Mouse (Mus musculus): Measurements from ENCODE around the gene Tfpt. TPM values are rescaled to one million over a fixed set of nuclear protein-coding genes. Genes with fewer than 3 reads are reported as not detected.
A peak's percentile ranks its signal among the peaks of the same experiment; 100 is the strongest.
"Not testable (repeated sequence)": the region's sequence is repeated elsewhere in the genome, so short reads cannot be mapped to it uniquely, and the experiment has no call there.

Tfpt gene
- polyA plus RNA-seq, 1 experiment from 2014 or later: 31.0 TPM

GRCm38 (mm10) chr7:3611006-3611405 lies 18.7 kb downstream of the Tfpt start:
- no peak overlapping the region for H3K27ac ChIP-seq (replicated peaks)
- no peak overlapping the region for H3K4me3 ChIP-seq
- no peaks in the 10 kb centered on the region for H3K27me3 ChIP-seq (replicated peaks; ENCODE audit: low read depth, poor library complexity, severe bottlenecking)
- WGBS: 90% methylated on average over 13 of the region's 13 CpGs
- no peak for DNase-seq (ENCODE audit: low spot score)
- H3K36me3 ChIP-seq (replicated peaks): no peaks in the 10 kb centered on the region
- H3K9me3 ChIP-seq: no peaks in the 10 kb centered on the region
- H3K4me1 ChIP-seq: no peaks in the 10 kb centered on the region

GRCm38 (mm10) chr7:3610437-3610836 lies 19.3 kb downstream of the Tfpt start:
- no peaks in the 10 kb centered on the region for H3K4me1 ChIP-seq
- no peaks in the 10 kb centered on the region for H3K27me3 ChIP-seq (replicated peaks; ENCODE audit: low read depth, poor library complexity, severe bottlenecking)
- WGBS: 90% methylated on average over 3 of the region's 3 CpGs
- H3K36me3 ChIP-seq (replicated peaks): no peaks in the 10 kb centered on the region
- H3K27ac ChIP-seq (replicated peaks): no peak overlapping the region
- H3K9me3 ChIP-seq: no peaks in the 10 kb centered on the region
- DNase-seq (ENCODE audit: low spot score): no peak
- no peak overlapping the region for H3K4me3 ChIP-seq

- Histone ChIP-seq H3K36me3 (replicated peaks) (no peaks in the 10 kb centered on the region), H3K4me1 (no peaks in the 10 kb centered on the region), H3K27ac (replicated peaks) (no peak overlapping the region), H3K4me3 (no peak overlapping the region), H3K27me3 (replicated peaks; ENCODE audit: low read depth, poor library complexity, severe bottlenecking) (no peaks in the 10 kb centered on the region), H3K9me3 (no peaks in the 10 kb centered on the region)
- 74% methylated on average over 3 of the region's 3 CpGs for WGBS
- no peak for DNase-seq (ENCODE audit: low spot score)
Observed at GRCm38 (mm10) chr7:3609082-3609481, 20.6 kb downstream of the Tfpt start.

- Histone ChIP-seq H3K9me3 (no peaks in the 10 kb centered on the region), H3K36me3 (replicated peaks) (no peaks in the 10 kb centered on the region), H3K27ac (replicated peaks) (no peak overlapping the region), H3K4me3 (no peak overlapping the region), H3K4me1 (no peaks in the 10 kb centered on the region; the same call in 1 of the 2 replicates), H3K27me3 (replicated peaks; ENCODE audit: low read depth, poor library complexity, severe bottlenecking) (no peaks in the 10 kb centered on the region)
- DNase-seq (ENCODE audit: low spot score): no peak
- 89% methylated on average over 3 of the region's 3 CpGs for WGBS
Observed at GRCm38 (mm10) chr7:3608668-3609067, 21.1 kb downstream of the Tfpt start.

GRCm38 (mm10) chr7:3607391-3607790 lies 22.3 kb downstream of the Tfpt start:
- no peak for DNase-seq (ENCODE audit: low spot score)
- 88% methylated on average over 6 of the region's 6 CpGs for WGBS

GRCm38 (mm10) chr7:3606798-3607197 lies 22.9 kb downstream of the Tfpt start:
- H3K4me3 ChIP-seq: no peak overlapping the region
- no peaks in the 10 kb centered on the region for H3K36me3 ChIP-seq (replicated peaks)
- DNase-seq (ENCODE audit: low spot score): no peak
- no peak overlapping the region for H3K27ac ChIP-seq (replicated peaks)
- H3K27me3 ChIP-seq (replicated peaks; ENCODE audit: low read depth, poor library complexity, severe bottlenecking): no peaks in the 10 kb centered on the region
- no peaks in the 10 kb centered on the region; the same call in 1 of the 2 replicates for H3K4me1 ChIP-seq
- WGBS: 13% methylated on average over 2 of the region's 2 CpGs
- no peaks in the 10 kb centered on the region for H3K9me3 ChIP-seq

More at GRCm38 (mm10) chr7:3607391-3607790, 22.3 kb downstream of the Tfpt start:
- no peak overlapping the region for H3K27ac ChIP-seq (replicated peaks)
- H3K4me3 ChIP-seq: no peak overlapping the region
- no peaks in the 10 kb centered on the region; the same call in 1 of the 2 replicates for H3K4me1 ChIP-seq
- H3K36me3 ChIP-seq (replicated peaks): no peaks in the 10 kb centered on the region
- H3K27me3 ChIP-seq (replicated peaks; ENCODE audit: low read depth, poor library complexity, severe bottlenecking): no peaks in the 10 kb centered on the region
- H3K9me3 ChIP-seq: no peaks in the 10 kb centered on the region

GRCm38 (mm10) chr7:3601119-3601518 lies 28.6 kb downstream of the Tfpt start:
- H3K27ac ChIP-seq (replicated peaks): no peak overlapping the region
- WGBS: 26% methylated on average over 4 of the region's 4 CpGs
- no peak overlapping the region for H3K4me3 ChIP-seq
- no peaks in the 10 kb centered on the region for H3K27me3 ChIP-seq (replicated peaks; ENCODE audit: low read depth, poor library complexity, severe bottlenecking)
- no peaks in the 10 kb centered on the region; the same call in 1 of the 2 replicates for H3K4me1 ChIP-seq
- H3K36me3 ChIP-seq (replicated peaks): no peaks in the 10 kb centered on the region
- H3K9me3 ChIP-seq: no peaks in the 10 kb centered on the region
- peak; percentile 63 for DNase-seq (ENCODE audit: low spot score)

GRCm38 (mm10) chr7:3597755-3598154 lies 32.0 kb downstream of the Tfpt start:
- H3K27ac ChIP-seq (replicated peaks); DNase-seq (ENCODE audit: low spot score); H3K4me1 ChIP-seq; H3K36me3 ChIP-seq (replicated peaks); H3K9me3 ChIP-seq; H3K4me3 ChIP-seq; H3K27me3 ChIP-seq (replicated peaks; ENCODE audit: low read depth, poor library complexity, severe bottlenecking): not testable (repeated sequence)
- 67% methylated on average over 1 of the region's 1 CpGs for WGBS

- peak; percentile 12 for DNase-seq (ENCODE audit: low spot score)
- Histone ChIP-seq H3K36me3 (replicated peaks) (no peaks in the 10 kb centered on the region), H3K4me3 (peak overlapping the region; percentile 32; the same call in 1 of the 2 replicates), H3K4me1 (no peaks in the 10 kb centered on the region), H3K9me3 (0 out of 2 replicates have a peak, but pooled peaks cover 2% of the 10 kb centered on the region), H3K27me3 (replicated peaks; ENCODE audit: low read depth, poor library complexity, severe bottlenecking) (no peaks in the 10 kb centered on the region), H3K27ac (replicated peaks) (no peak overlapping the region)
- WGBS: 22% methylated on average over 9 of the region's 9 CpGs
Observed at GRCm38 (mm10) chr7:3595146-3595545, 34.6 kb downstream of the Tfpt start.

GRCm38 (mm10) chr7:3594686-3595085 lies 35.0 kb downstream of the Tfpt start:
- Histone ChIP-seq H3K9me3 (0 out of 2 replicates have a peak, but pooled peaks cover 2% of the 10 kb centered on the region), H3K4me3 (peak overlapping the region; percentile 32; the same call in 1 of the 2 replicates), H3K27ac (replicated peaks) (no peak overlapping the region), H3K4me1 (no peaks in the 10 kb centered on the region), H3K27me3 (replicated peaks; ENCODE audit: low read depth, poor library complexity, severe bottlenecking) (no peaks in the 10 kb centered on the region), H3K36me3 (replicated peaks) (no peaks in the 10 kb centered on the region)
- no peak for DNase-seq (ENCODE audit: low spot score)
- WGBS: 25% methylated on average over 5 of the region's 5 CpGs

- no peaks in the 10 kb centered on the region for H3K36me3 ChIP-seq (replicated peaks)
- H3K27me3 ChIP-seq (replicated peaks; ENCODE audit: low read depth, poor library complexity, severe bottlenecking): no peaks in the 10 kb centered on the region
- no peak overlapping the region for H3K4me3 ChIP-seq
- 0 out of 2 replicates have a peak, but pooled peaks cover 2% of the 10 kb centered on the region for H3K9me3 ChIP-seq
- no peak overlapping the region for H3K27ac ChIP-seq (replicated peaks)
- no peaks in the 10 kb centered on the region for H3K4me1 ChIP-seq
- no peak for DNase-seq (ENCODE audit: low spot score)
Observed at GRCm38 (mm10) chr7:3593855-3594254, 35.9 kb downstream of the Tfpt start.

- H3K27me3 ChIP-seq (replicated peaks; ENCODE audit: low read depth, poor library complexity, severe bottlenecking): no peaks in the 10 kb centered on the region
- DNase-seq (ENCODE audit: low spot score): no peak
- H3K9me3 ChIP-seq: 0 out of 2 replicates have a peak, but pooled peaks cover 2% of the 10 kb centered on the region
- no peaks in the 10 kb centered on the region for H3K36me3 ChIP-seq (replicated peaks)
- H3K4me1 ChIP-seq: no peaks in the 10 kb centered on the region
- H3K27ac ChIP-seq (replicated peaks): no peak overlapping the region
- H3K4me3 ChIP-seq: no peak overlapping the region
- WGBS: 69% methylated on average over 1 of the region's 1 CpGs
Observed at GRCm38 (mm10) chr7:3591534-3591933, 38.2 kb downstream of the Tfpt start.

- H3K9me3 ChIP-seq: 0 out of 2 replicates have a peak, but pooled peaks cover 2% of the 10 kb centered on the region
- no peak overlapping the region for H3K27ac ChIP-seq (replicated peaks)
- H3K4me1 ChIP-seq: no peaks in the 10 kb centered on the region
- 82% methylated on average over 3 of the region's 3 CpGs for WGBS
- no peak for DNase-seq (ENCODE audit: low spot score)
- H3K4me3 ChIP-seq: no peak overlapping the region
- H3K27me3 ChIP-seq (replicated peaks; ENCODE audit: low read depth, poor library complexity, severe bottlenecking): no peaks in the 10 kb centered on the region
- H3K36me3 ChIP-seq (replicated peaks): no peaks in the 10 kb centered on the region
Observed at GRCm38 (mm10) chr7:3590550-3590949, 39.2 kb downstream of the Tfpt start.
